Mouse (Mus musculus) megakaryocyte-erythroid progenitor cell, adult 5 weeks (primary cell): ENCODE measurements around the gene Zfyve16. TPM values are rescaled to one million over a fixed set of nuclear protein-coding genes. Genes with fewer than 3 reads are reported as not detected.

Experiments
- polyA plus RNA-seq: library from polyadenylated mRNA; stranded (reverse); fragments of >175 nt; gene quantifications from 2 replicates; pipeline ENCODE4 v1.2.3, GENCODE M21; 2012

Gene Zfyve16
- polyA plus RNA-seq, result 0.61 and 1.2 TPM in 2 replicates

DNA sequence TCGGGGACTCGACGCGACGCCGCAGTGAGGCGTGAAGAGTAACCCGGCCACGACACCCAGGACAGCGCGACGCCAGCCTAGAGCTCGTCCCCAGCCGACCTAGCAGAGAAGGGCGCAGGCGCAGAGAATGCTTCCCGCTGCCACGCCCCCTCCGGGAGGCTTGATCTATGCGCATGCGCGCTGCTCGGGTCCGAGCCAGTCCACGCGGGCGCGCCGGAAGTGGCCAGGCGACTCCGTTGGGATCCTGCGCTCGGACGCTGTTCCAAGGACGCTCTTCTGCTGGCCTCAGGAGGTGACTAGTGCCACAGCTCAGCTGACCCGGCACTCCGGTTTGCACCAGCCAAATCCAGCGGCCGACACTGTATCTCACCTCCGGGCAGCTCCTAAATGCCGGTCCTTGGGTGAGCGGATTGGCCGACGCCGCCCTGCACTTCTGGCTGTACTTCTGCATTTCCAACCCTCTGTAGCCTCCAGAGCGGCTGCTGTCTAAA lies at the start of gene Zfyve16:
Gene Zfyve16 (minus strand): TSS at position 148 of the 491 bp plus-strand sequence.

DNA sequence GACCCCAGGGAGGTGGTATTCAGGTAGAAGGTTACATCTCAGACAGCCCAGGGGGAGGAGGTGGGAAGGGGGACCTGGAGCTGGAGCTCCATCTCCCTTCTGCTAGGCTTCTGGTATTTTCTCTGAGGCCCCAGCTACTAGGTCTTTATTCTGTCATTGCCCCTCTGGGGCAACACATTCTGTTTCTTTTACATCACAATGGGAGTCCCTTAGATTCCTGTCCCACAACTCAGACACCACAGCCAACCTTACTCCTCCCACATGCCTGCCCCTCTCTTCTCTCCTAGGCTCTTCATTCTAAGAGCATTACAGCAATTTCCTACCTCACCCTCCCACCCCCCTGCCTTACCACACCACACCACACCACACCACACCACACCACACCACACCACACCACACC lies 45.4 kb upstream of the Zfyve16 start, which contains the start of gene Spz1:
Gene Spz1 (minus strand): TSS at position 101 of the 400 bp plus-strand sequence.

DNA sequence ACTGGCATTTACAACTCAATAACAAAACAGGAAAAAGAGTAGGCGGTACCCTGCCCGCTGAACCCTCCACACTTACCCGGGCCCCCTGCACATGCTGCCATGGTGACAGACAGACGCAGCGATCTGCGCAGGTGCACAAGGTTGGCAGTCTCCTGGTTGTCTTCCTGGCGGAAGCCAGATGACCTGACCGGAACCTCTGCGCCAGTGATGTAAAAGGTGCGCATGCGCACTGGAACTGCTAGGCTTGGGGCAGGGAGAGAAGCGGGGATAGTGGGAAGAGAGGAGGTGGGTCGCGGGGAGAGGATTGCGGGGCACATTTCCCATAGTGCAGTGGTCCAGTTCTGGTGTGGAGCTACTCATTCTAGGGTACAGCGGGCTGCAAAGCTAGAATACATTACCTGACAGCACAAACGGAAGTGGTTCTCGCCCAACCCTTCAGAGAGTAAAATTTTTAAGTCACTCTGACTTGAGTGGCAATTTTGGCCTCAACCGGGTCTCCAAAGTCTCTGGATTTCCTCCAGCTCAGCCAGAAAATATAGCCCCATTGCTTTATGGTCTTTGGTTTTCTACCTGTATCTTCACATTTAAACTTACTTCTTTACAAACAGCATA lies 46.7 kb downstream of the Zfyve16 start, which contains the start of gene Fam151b:
Gene Fam151b (minus strand): TSS at position 164 of the 612 bp plus-strand sequence.

Other genes with a start within 250 kb of the Zfyve16 start
- gene Gm20379, start 224.9 kb downstream of the Zfyve16 start, polyA plus RNA-seq, result not detected in 2 replicates
- 1.1 and 1.4 TPM in 2 replicates for gene Dhfr, start 176.1 kb downstream of the Zfyve16 start, polyA plus RNA-seq
- 18.6 and 27.8 TPM in 2 replicates for gene Msh3, start 175.9 kb downstream of the Zfyve16 start, polyA plus RNA-seq
- 0.03 TPM in 1 of 2 replicates, not detected in the other for gene Ankrd34b, start 105.0 kb downstream of the Zfyve16 start, polyA plus RNA-seq
- gene Fam151b, start 46.9 kb downstream of the Zfyve16 start, polyA plus RNA-seq, result 0.22 and 0.34 TPM in 2 replicates
- gene Spz1, start 45.3 kb upstream of the Zfyve16 start, polyA plus RNA-seq, result not detected in 2 replicates
- 3.5 and 3.9 TPM in 2 replicates for gene Serinc5, start 80.2 kb upstream of the Zfyve16 start, polyA plus RNA-seq